Comparison of ENCODE assay signal across 23 mouse cellular contexts in the genomic region with DNA sequence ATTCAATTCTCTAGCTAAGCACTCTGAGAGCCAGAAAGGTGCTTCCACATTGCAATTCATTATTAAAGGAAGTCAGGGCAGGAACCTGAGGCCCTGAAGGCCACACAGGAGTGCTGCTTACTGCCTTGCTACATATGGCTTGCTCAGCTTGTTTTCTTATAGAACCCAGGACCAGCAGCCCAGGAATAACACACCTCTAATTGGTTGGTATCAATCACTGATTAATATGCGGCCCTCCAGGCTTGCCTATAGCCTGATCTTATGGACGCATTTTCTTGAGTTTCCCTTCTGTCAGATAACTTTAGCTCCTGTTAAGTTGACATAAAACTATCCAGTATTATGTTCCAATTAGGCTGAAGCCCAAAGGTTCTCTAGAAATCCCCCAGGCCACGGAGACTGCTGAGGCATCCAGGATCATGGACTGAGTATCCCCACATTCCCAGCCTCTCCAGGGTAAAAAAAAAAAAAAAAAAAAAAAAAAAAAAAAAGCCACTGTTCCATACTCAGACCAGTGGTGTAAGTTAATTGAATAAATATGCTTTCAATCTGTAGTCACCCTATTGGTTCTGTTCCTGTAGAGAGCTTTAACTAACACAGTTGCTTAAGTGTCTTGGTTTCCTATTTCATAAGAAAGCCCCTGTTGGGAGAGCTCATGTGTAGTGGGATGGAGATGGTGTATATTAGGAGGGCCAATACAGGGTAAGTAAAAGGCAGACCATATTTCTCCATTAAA.
DNase-seq lines count a peak whose midpoint lies in the region; ATAC-seq and TF ChIP-seq lines count a peak whose summit lies in the region.
"Had no signal": no experiment of that assay in that cellular context is flagged by ENCODE, and none has a peak within 500 bp of the region (broad histone marks: within the 10 kb centered on the region; RNA-seq: fewer than 3 reads in every experiment).

No protein-coding gene starts in this region.

- ATAC-seq in intestine, embryonic 15.5 days = peak; percentile 68
- ATAC-seq in intestine, postnatal 0 days = no peak
- peak; percentile 40; the same call in 1 of the 2 replicates for ATAC-seq in stomach, embryonic 16.5 days (ENCODE audit: insufficient read depth, low FRiP score)
- no peak for ATAC-seq in stomach, postnatal 0 days (ENCODE audit: low FRiP score, low TSS enrichment)
- peak; percentile 82 for ATAC-seq in limb, embryonic 11.5 days (ENCODE audit: insufficient number of reproducible peaks, low FRiP score, low TSS enrichment, low read depth)
- ATAC-seq: forebrain, embryonic 14.5 days; inflammation-experienced regulatory T-cells, adult 6 months; liver, embryonic 12.5 days; liver, postnatal 0 days; Patski had no signal

- no peak for TF ChIP-seq CTCF in intestine, postnatal 0 days (IDR thresholded peaks at IDR 0.05; ENCODE audit: low read depth)
- no peak for TF ChIP-seq CTCF in stomach, postnatal 0 days (IDR thresholded peaks at IDR 0.05; ENCODE audit: low read depth)

- no peak overlapping the region for H3K4me3 ChIP-seq in intestine, embryonic 15.5 days (replicated peaks)
- H3K4me3 ChIP-seq in intestine, postnatal 0 days (ENCODE audit: low read depth, low read length) = no peak overlapping the region
- H3K4me3 ChIP-seq in stomach, embryonic 16.5 days (replicated peaks; ENCODE audit: low read length) = no peak overlapping the region
- no peak overlapping the region for H3K4me3 ChIP-seq in stomach, postnatal 0 days (ENCODE audit: low read depth, low read length)
- H3K4me3 ChIP-seq in limb, embryonic 11.5 days (ENCODE audit: low read depth, low read length) = no peak overlapping the region
- H3K4me3 ChIP-seq: hindbrain, embryonic 10.5 days; hindbrain, embryonic 15.5 days; liver, embryonic 12.5 days had no signal

- no peak overlapping the region for H3K27ac ChIP-seq in intestine, embryonic 15.5 days
- H3K27ac ChIP-seq in intestine, postnatal 0 days (ENCODE audit: low read depth, low read length) = no peak overlapping the region
- no peak overlapping the region for H3K27ac ChIP-seq in stomach, embryonic 16.5 days (ENCODE audit: low read length)
- H3K27ac ChIP-seq in stomach, postnatal 0 days (replicated peaks) = no peak overlapping the region
- peak overlapping the region; percentile 40; the same call in 1 of the 2 replicates for H3K27ac ChIP-seq in limb, embryonic 11.5 days (replicated peaks; ENCODE audit: low read depth, low read length)
- H3K27ac ChIP-seq: hindbrain, embryonic 10.5 days; hindbrain, embryonic 15.5 days; liver, embryonic 12.5 days had no signal

- H3K9me3 ChIP-seq in intestine, embryonic 15.5 days = no peaks in the 10 kb centered on the region
- no peaks in the 10 kb centered on the region for H3K9me3 ChIP-seq in intestine, postnatal 0 days (ENCODE audit: control insufficient read depth)
- H3K9me3 ChIP-seq in stomach, embryonic 16.5 days (replicated peaks; ENCODE audit: control insufficient read depth, low read length) = no peaks in the 10 kb centered on the region
- H3K9me3 ChIP-seq in stomach, postnatal 0 days (ENCODE audit: control insufficient read depth, low read length) = no peaks in the 10 kb centered on the region
- no peaks in the 10 kb centered on the region for H3K9me3 ChIP-seq in limb, embryonic 11.5 days (ENCODE audit: control insufficient read depth, low read length)
- H3K9me3 ChIP-seq: hindbrain, embryonic 10.5 days; hindbrain, embryonic 15.5 days; liver, embryonic 12.5 days had no signal

- H3K4me2 ChIP-seq in intestine, embryonic 15.5 days (replicated peaks) = no peak overlapping the region
- H3K4me2 ChIP-seq in intestine, postnatal 0 days (replicated peaks; ENCODE audit: low read depth) = no peak overlapping the region
- no peak overlapping the region for H3K4me2 ChIP-seq in stomach, embryonic 16.5 days (ENCODE audit: low read depth, low read length)
- H3K4me2 ChIP-seq in stomach, postnatal 0 days (replicated peaks; ENCODE audit: low read depth) = no peak overlapping the region
- H3K4me2 ChIP-seq in limb, embryonic 11.5 days (ENCODE audit: low read depth, severe bottlenecking) = no peak overlapping the region
- H3K4me2 ChIP-seq: hindbrain, embryonic 15.5 days; liver, embryonic 12.5 days had no signal

- 82% methylated on average over 3 of the region's 3 CpGs for WGBS in intestine, embryonic 15.5 days
- 76% methylated on average over 3 of the region's 3 CpGs for WGBS in intestine, postnatal 0 days
- WGBS in stomach, embryonic 16.5 days = 63% methylated on average over 3 of the region's 3 CpGs
- WGBS in stomach, postnatal 0 days = 68% methylated on average over 3 of the region's 3 CpGs
- 20% methylated on average over 3 of the region's 3 CpGs for WGBS in limb, embryonic 11.5 days

- H3K9ac ChIP-seq in intestine, embryonic 15.5 days = no peak overlapping the region
- H3K9ac ChIP-seq in intestine, postnatal 0 days (ENCODE audit: low read depth, low read length) = no peak overlapping the region
- no peak overlapping the region for H3K9ac ChIP-seq in stomach, embryonic 16.5 days (ENCODE audit: low read length)
- no peak overlapping the region for H3K9ac ChIP-seq in stomach, postnatal 0 days (ENCODE audit: low read length)
- no peak overlapping the region for H3K9ac ChIP-seq in limb, embryonic 11.5 days (ENCODE audit: low read length)
- H3K9ac ChIP-seq: hindbrain, embryonic 15.5 days; liver, embryonic 12.5 days; liver, postnatal 0 days had no signal

- H3K4me1 ChIP-seq in intestine, embryonic 15.5 days (replicated peaks) = no peaks in the 10 kb centered on the region
- no peaks in the 10 kb centered on the region for H3K4me1 ChIP-seq in intestine, postnatal 0 days (replicated peaks; ENCODE audit: control insufficient read depth, insufficient read depth, low read length)
- H3K4me1 ChIP-seq in stomach, embryonic 16.5 days (ENCODE audit: control insufficient read depth, insufficient read depth, low read length) = no peaks in the 10 kb centered on the region
- H3K4me1 ChIP-seq in stomach, postnatal 0 days (replicated peaks; ENCODE audit: control insufficient read depth, insufficient read depth) = no peaks in the 10 kb centered on the region
- H3K4me1 ChIP-seq in limb, embryonic 11.5 days (ENCODE audit: control insufficient read depth, insufficient read depth, low read length) = no peaks in the 10 kb centered on the region
- H3K4me1 ChIP-seq: hindbrain, embryonic 10.5 days; hindbrain, embryonic 15.5 days; liver, embryonic 12.5 days had no signal

- intact Hi-C loops in gastrocnemius, postnatal 14 days (cut with DNase I; ENCODE audit: low total_unique reads) = no loop called here

- TF ChIP-seq EP300 in stomach, postnatal 0 days (optimal IDR thresholded peaks at IDR 0.05) = no peak

- H3K27me3 ChIP-seq in intestine, embryonic 15.5 days (replicated peaks) = no peaks in the 10 kb centered on the region
- no peaks in the 10 kb centered on the region for H3K27me3 ChIP-seq in intestine, postnatal 0 days (replicated peaks; ENCODE audit: control insufficient read depth, insufficient read depth, low read length)
- no peaks in the 10 kb centered on the region for H3K27me3 ChIP-seq in stomach, embryonic 16.5 days (ENCODE audit: control insufficient read depth, insufficient read depth, low read length)
- no peaks in the 10 kb centered on the region for H3K27me3 ChIP-seq in stomach, postnatal 0 days (ENCODE audit: control insufficient read depth, insufficient read depth, low read length)
- H3K27me3 ChIP-seq in limb, embryonic 11.5 days (ENCODE audit: control insufficient read depth, insufficient read depth, low read length) = no peaks in the 10 kb centered on the region
- H3K27me3 ChIP-seq: hindbrain, embryonic 15.5 days; liver, embryonic 12.5 days had no signal

- no peak for DNase-seq in stomach, postnatal 0 days (ENCODE audit: low spot score)
- DNase-seq in limb, embryonic 11.5 days (ENCODE audit: low spot score) = peak; percentile 27
- no peak for DNase-seq in cerebellum, adult 11 months
- no peak for DNase-seq in gastrocnemius, postnatal 14 days
- DNase-seq: adrenal gland, postnatal 10 days; cerebellum, adult 11-12 months; cerebellum, adult 9-11 months; heart, postnatal 14 days; kidney, adult 8-10 months; kidney, postnatal 10 days; layer of hippocampus, adult 9-11 months; liver, postnatal 0 days; midbrain, embryonic 14.5 days; thymus, postnatal 25 days had no signal

- H3K36me3 ChIP-seq in intestine, embryonic 15.5 days = no peaks in the 10 kb centered on the region
- no peaks in the 10 kb centered on the region for H3K36me3 ChIP-seq in intestine, postnatal 0 days (ENCODE audit: control insufficient read depth, insufficient read depth)
- H3K36me3 ChIP-seq in stomach, embryonic 16.5 days (ENCODE audit: control insufficient read depth, insufficient read depth, low read length) = no peaks in the 10 kb centered on the region
- H3K36me3 ChIP-seq in stomach, postnatal 0 days (ENCODE audit: control insufficient read depth, insufficient read depth, low read length) = no peaks in the 10 kb centered on the region
- H3K36me3 ChIP-seq in limb, embryonic 11.5 days (ENCODE audit: control insufficient read depth, insufficient read depth, low read length) = no peaks in the 10 kb centered on the region
- H3K36me3 ChIP-seq: hindbrain, embryonic 10.5 days; hindbrain, embryonic 15.5 days; liver, embryonic 12.5 days had no signal

Comparison
In these comparisons a context has a peak if more than half of its experiments do, and no peak if none do; other contexts are left out.
1. ATAC-seq: peak in intestine, embryonic 15.5 days (single experiment), stomach, embryonic 16.5 days (single experiment) and limb, embryonic 11.5 days (single experiment); none in intestine, postnatal 0 days (single experiment) and stomach, postnatal 0 days (single experiment).